Mouse (Mus musculus): ENCODE measurements at regions not wholly inside any gene's neighbourhood (a gene's known extent, or its start where the extent isn't known, plus 50 kb on each side); places are given as distances from the start of the nearest gene placed in this dataset. TPM values are rescaled to one million over a fixed set of nuclear protein-coding genes. Genes with fewer than 3 reads are reported as not detected.

Small RNAs in the stretch of these regions (microRNA-seq; reads per million reads assigned to microRNA genes)
- gene Gm27392: not detected

Measured in midbrain, embryonic 11.5 days (tissue).